Mouse (Mus musculus) kidney, postnatal 0 days (tissue): Measurements from ENCODE around the gene Palmd. TPM values are rescaled to one million over a fixed set of nuclear protein-coding genes. Genes with fewer than 3 reads are reported as not detected.

ENCODE experiments used
- ATAC-seq: fragments of 200-750 bp; cut with Nextera tagmentation; replicated peaks from 2 replicates; pipeline ENCODE4 v1.8.0; 2017; ENCODE audit warnings: low read depth, moderate number of reproducible peaks, moderate TSS enrichment, moderate library complexity; ENCODE audit not compliant: low FRiP score
- DNase-seq: peaks from one replicate; pipeline ENCODE4 v3.0.0-alpha.2; 2016; ENCODE audit warnings: low spot score
- H3K27ac ChIP-seq: fragments of 300-500 bp; sonication (generic); 2 replicates; pipeline ENCODE4 v1.5.1; 2014; ENCODE audit warnings: mild to moderate bottlenecking
- H3K27me3 ChIP-seq: fragments of 300-500 bp; sonication (generic); 2 replicates; pipeline ENCODE4 v1.6.1; 2014; ENCODE audit warnings: low read length, mixed read lengths; ENCODE audit not compliant: insufficient read depth
- H3K36me3 ChIP-seq: fragments of 300-500 bp; sonication (generic); 2 replicates; pipeline ENCODE4 v1.6.1; 2014; ENCODE audit warnings: low read length, mixed read lengths; ENCODE audit not compliant: insufficient read depth
- H3K4me1 ChIP-seq: fragments of 300-500 bp; sonication (generic); replicated peaks from 2 replicates; pipeline ENCODE4 v1.6.1; 2014; ENCODE audit warnings: antibody characterized with exemption, low read length, mixed read lengths; ENCODE audit not compliant: insufficient read depth
- H3K4me2 ChIP-seq: fragments of 300-500 bp; sonication (generic); 2 replicates; pipeline ENCODE4 v1.6.1; 2014; ENCODE audit warnings: mild to moderate bottlenecking, low read length, moderate library complexity, mixed read lengths
- H3K4me3 ChIP-seq: fragments of 300-500 bp; sonication (generic); replicated peaks from 2 replicates; pipeline ENCODE4 v1.5.1; 2014; ENCODE audit warnings: low read depth, low read length
- H3K9ac ChIP-seq: fragments of 300-500 bp; sonication (generic); 2 replicates; pipeline ENCODE4 v1.6.1; 2014; ENCODE audit warnings: low read depth, low read length
- H3K9me3 ChIP-seq: fragments of 300-500 bp; sonication (generic); replicated peaks from 2 replicates; pipeline ENCODE4 v1.6.1; 2016; ENCODE audit warnings: low read length, inconsistent platforms, mixed read lengths
- CTCF ChIP-seq: IDR thresholded peaks from 2 replicates; pipeline ENCODE4 v1.5.1; 2016; ENCODE audit warnings: antibody characterized with exemption, low read depth, mild to moderate bottlenecking, moderate library complexity
- WGBS: fragments of 180-500 bp; shearing (Covaris S2); extraction: QIAGEN DNeasy Blood & Tissue Kit; methylation state at CpG from one replicate; pipeline ENCODE4 v1.1.7; 2014; 5-methylcytosine and 5-hydroxymethylcytosine counted together
- polyA plus RNA-seq: library from polyadenylated mRNA; unstranded; fragments of >200 nt; fragmentation: Nextera tagmentation; extraction: Ambion mirVana; gene quantifications from 2 replicates; pipeline ENCODE4 v1.2.1, GENCODE M21; 2015

The Palmd gene
- polyA plus RNA-seq, 1 experiment from 2014 or later, result 2.8 TPM

- no peaks in the 10 kb centered on the region for H3K9me3 ChIP-seq
- DNase-seq, result no peak
These were observed 98.4 kb downstream of the Palmd start for GRCm38 (mm10) chr3:116870372-116870771.

More at GRCm38 (mm10) chr3:116870372-116870771, 98.4 kb downstream of the Palmd start:
- Histone ChIP-seq H3K4me3 (no peak overlapping the region), H3K27me3 (no peaks in the 10 kb centered on the region), H3K4me2 (no peak overlapping the region), H3K27ac (no peak overlapping the region), H3K9ac (no peak overlapping the region), H3K4me1 (no peaks in the 10 kb centered on the region), H3K36me3 (no peaks in the 10 kb centered on the region)
- 57% methylated on average over 3 of the region's 3 CpGs for WGBS
- no peak for ATAC-seq
- no peak for TF ChIP-seq CTCF

Other genes starting within 250 kb of the Palmd start
- 12.8 and 12.9 TPM in 2 replicates for gene Agl, start 160.8 kb downstream of the Palmd start, polyA plus RNA-seq
- 21.6 and 21.7 TPM in 2 replicates for gene Frrs1, start 109.5 kb downstream of the Palmd start, polyA plus RNA-seq
- gene 4930455H04Rik, start 720 bp downstream of the Palmd start, polyA plus RNA-seq, result not detected in 2 replicates